Mouse (Mus musculus) erythroblast, embryonic 14.5 days (primary cell): ENCODE results near the gene Asb3.

Source experiments
- GATA1 ChIP-seq: IDR thresholded peaks from 2 replicates; pipeline ENCODE4 v1.6.1; 2012; ENCODE audit warnings: low read length, inconsistent platforms, mixed read lengths
- TAL1 ChIP-seq: IDR thresholded peaks from 3 replicates; pipeline ENCODE4 v1.6.1; 2012; ENCODE audit warnings: low read length, inconsistent platforms, mixed read lengths

- TF ChIP-seq TAL1 (no peak), GATA1 (no peak)
These were observed 40.9 kb upstream of the Asb3 start for GRCm38 (mm10) chr11:30844355-30844754.
